In the genomic region with DNA sequence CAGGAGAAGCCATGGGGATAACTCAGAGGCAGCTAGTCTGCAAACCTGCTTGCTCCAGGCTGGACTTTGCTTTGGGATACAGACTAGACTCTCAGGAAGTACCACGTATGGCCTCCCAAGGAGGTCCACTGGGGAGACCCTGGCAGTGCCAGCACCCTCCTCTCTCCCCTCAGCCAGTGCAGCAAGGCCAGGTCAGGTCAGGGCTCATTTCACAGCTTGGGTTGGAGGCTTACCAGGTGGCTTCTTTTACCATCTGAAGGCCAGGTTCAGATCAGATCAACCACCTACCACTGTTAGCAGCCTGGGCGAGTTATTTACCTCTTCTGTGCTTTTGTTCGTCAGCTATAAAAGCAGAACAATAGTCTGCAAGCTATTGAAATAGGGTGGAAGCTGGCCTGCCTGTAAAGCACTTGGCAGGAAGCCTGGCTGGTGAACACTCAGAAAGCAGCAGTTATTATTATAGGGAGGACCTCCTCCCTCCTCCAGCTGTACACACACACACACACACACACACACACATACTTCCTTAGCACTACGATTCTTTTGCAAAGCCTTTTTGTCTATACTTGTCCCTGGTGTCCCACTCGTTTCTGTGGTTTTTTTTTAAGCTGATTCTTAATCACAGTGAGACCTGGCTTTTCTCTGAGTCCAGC, we compare ENCODE assay signal across 8 mouse cellular contexts. TPM values are rescaled to one million over a fixed set of nuclear protein-coding genes. Genes with fewer than 3 reads are reported as not detected.
DNase-seq lines count a peak whose midpoint lies in the region; ATAC-seq and TF ChIP-seq lines count a peak whose summit lies in the region.

No protein-coding gene starts in this region.

- no peaks in the 10 kb centered on the region for H3K27me3 ChIP-seq in limb, embryonic 12.5 days
- no peaks in the 10 kb centered on the region for H3K27me3 ChIP-seq in limb, embryonic 10.5 days (ENCODE audit: low read depth, poor library complexity, severe bottlenecking)
- H3K27me3 ChIP-seq in forebrain, postnatal 0 days (ENCODE audit: insufficient read depth, low read length) = no peaks in the 10 kb centered on the region
- H3K27me3 ChIP-seq in hindbrain, embryonic 12.5 days = no peaks in the 10 kb centered on the region
- no peaks in the 10 kb centered on the region for H3K27me3 ChIP-seq in lung, embryonic 15.5 days
- no peaks in the 10 kb centered on the region for H3K27me3 ChIP-seq in stomach, embryonic 15.5 days (replicated peaks)

- H3K36me3 ChIP-seq in limb, embryonic 12.5 days = peaks cover 8% of the 10 kb centered on the region
- peaks cover 15% of the 10 kb centered on the region; the same call in 1 of the 2 replicates for H3K36me3 ChIP-seq in limb, embryonic 10.5 days
- H3K36me3 ChIP-seq in forebrain, postnatal 0 days (ENCODE audit: insufficient read depth) = 0 out of 2 replicates have a peak, but pooled peaks cover 4% of the 10 kb centered on the region
- H3K36me3 ChIP-seq in hindbrain, embryonic 12.5 days = no peaks in the 10 kb centered on the region
- H3K36me3 ChIP-seq in lung, embryonic 15.5 days = no peaks in the 10 kb centered on the region
- H3K36me3 ChIP-seq in stomach, embryonic 15.5 days = 0 out of 2 replicates have a peak, but pooled peaks cover 12% of the 10 kb centered on the region

- no peak for TF ChIP-seq CTCF in forebrain, postnatal 0 days (IDR thresholded peaks at IDR 0.05; ENCODE audit: low read depth)

- WGBS in limb, embryonic 12.5 days = 67% methylated on average over 5 of the region's 5 CpGs
- 68% methylated on average over 5 of the region's 5 CpGs for WGBS in limb, embryonic 10.5 days
- 5% methylated on average over 5 of the region's 5 CpGs for WGBS in forebrain, postnatal 0 days
- WGBS in hindbrain, embryonic 12.5 days = 31% methylated on average over 5 of the region's 5 CpGs
- 30% methylated on average over 5 of the region's 5 CpGs for WGBS in lung, embryonic 15.5 days
- WGBS in stomach, embryonic 15.5 days = 27% methylated on average over 5 of the region's 5 CpGs

- H3K4me3 ChIP-seq in limb, embryonic 12.5 days (replicated peaks) = no peak overlapping the region
- no peak overlapping the region for H3K4me3 ChIP-seq in limb, embryonic 10.5 days
- no peak overlapping the region for H3K4me3 ChIP-seq in forebrain, postnatal 0 days (ENCODE audit: low read depth, low read length)
- no peak overlapping the region for H3K4me3 ChIP-seq in hindbrain, embryonic 12.5 days
- no peak overlapping the region for H3K4me3 ChIP-seq in lung, embryonic 15.5 days
- no peak overlapping the region for H3K4me3 ChIP-seq in stomach, embryonic 15.5 days (replicated peaks)

- H3K9me3 ChIP-seq in limb, embryonic 12.5 days = no peaks in the 10 kb centered on the region
- H3K9me3 ChIP-seq in limb, embryonic 10.5 days (replicated peaks) = no peaks in the 10 kb centered on the region
- H3K9me3 ChIP-seq in forebrain, postnatal 0 days (ENCODE audit: low read length) = no peaks in the 10 kb centered on the region
- H3K9me3 ChIP-seq in hindbrain, embryonic 12.5 days (replicated peaks) = no peaks in the 10 kb centered on the region
- no peaks in the 10 kb centered on the region for H3K9me3 ChIP-seq in lung, embryonic 15.5 days
- H3K9me3 ChIP-seq in stomach, embryonic 15.5 days = no peaks in the 10 kb centered on the region

- ATAC-seq in limb, embryonic 12.5 days (ENCODE audit: insufficient number of reproducible peaks, insufficient read depth, low FRiP score, low TSS enrichment, low read depth) = no peak
- peak; percentile 69 for ATAC-seq in forebrain, postnatal 0 days
- ATAC-seq in hindbrain, embryonic 12.5 days (ENCODE audit: low FRiP score) = no peak
- peak; percentile 62; the same call in 1 of the 2 replicates for ATAC-seq in lung, embryonic 15.5 days (ENCODE audit: borderline replicate concordance, extremely low read depth, low FRiP score, low TSS enrichment)
- ATAC-seq in stomach, embryonic 15.5 days (ENCODE audit: insufficient read depth, low FRiP score, low read depth) = peak; percentile 57; the same call in 1 of the 2 replicates
- ATAC-seq in monocyte, adult 5-6 weeks (replicated peaks; ENCODE audit: insufficient number of reproducible peaks, low FRiP score, low TSS enrichment, poor library complexity, severe bottlenecking) = no peak

- H3K9ac ChIP-seq in limb, embryonic 12.5 days (replicated peaks) = no peak overlapping the region
- no peak overlapping the region for H3K9ac ChIP-seq in forebrain, postnatal 0 days
- no peak overlapping the region for H3K9ac ChIP-seq in hindbrain, embryonic 12.5 days
- no peak overlapping the region for H3K9ac ChIP-seq in lung, embryonic 15.5 days
- H3K9ac ChIP-seq in stomach, embryonic 15.5 days = no peak overlapping the region

- no peak overlapping the region for H3K4me2 ChIP-seq in limb, embryonic 12.5 days
- H3K4me2 ChIP-seq in forebrain, postnatal 0 days (ENCODE audit: low read depth) = no peak overlapping the region
- no peak overlapping the region for H3K4me2 ChIP-seq in hindbrain, embryonic 12.5 days (replicated peaks)
- H3K4me2 ChIP-seq in lung, embryonic 15.5 days = no peak overlapping the region
- no peak overlapping the region for H3K4me2 ChIP-seq in stomach, embryonic 15.5 days

- DNase-seq in limb, embryonic 10.5 days (ENCODE audit: low spot score) = no peak
- DNase-seq in forebrain, postnatal 0 days = peak; percentile 66
- DNase-seq in spleen, postnatal 4 days (ENCODE audit: low spot score in 2 of 2) = no peak

- H3K27ac ChIP-seq in limb, embryonic 12.5 days = peak overlapping the region; percentile 46; the same call in 1 of the 2 replicates
- H3K27ac ChIP-seq in limb, embryonic 10.5 days = no peak overlapping the region
- peak overlapping the region; percentile 74 for H3K27ac ChIP-seq in forebrain, postnatal 0 days (ENCODE audit: low read depth, low read length)
- H3K27ac ChIP-seq in hindbrain, embryonic 12.5 days = peak overlapping the region; percentile 60
- peak overlapping the region; percentile 78 for H3K27ac ChIP-seq in lung, embryonic 15.5 days
- peak overlapping the region; percentile 86 for H3K27ac ChIP-seq in stomach, embryonic 15.5 days

- H3K4me1 ChIP-seq in limb, embryonic 12.5 days (replicated peaks) = peaks cover 15% of the 10 kb centered on the region
- peaks cover 26% of the 10 kb centered on the region for H3K4me1 ChIP-seq in limb, embryonic 10.5 days
- H3K4me1 ChIP-seq in forebrain, postnatal 0 days (ENCODE audit: insufficient read depth) = peaks cover 2% of the 10 kb centered on the region; the same call in 1 of the 2 replicates
- peaks cover 34% of the 10 kb centered on the region for H3K4me1 ChIP-seq in hindbrain, embryonic 12.5 days
- peaks cover 16% of the 10 kb centered on the region; the same call in 1 of the 2 replicates for H3K4me1 ChIP-seq in lung, embryonic 15.5 days
- H3K4me1 ChIP-seq in stomach, embryonic 15.5 days = peaks cover 4% of the 10 kb centered on the region; the same call in 1 of the 2 replicates

RNA-seq across cellular contexts. Expression of a gene that starts 6.8 kb away (rescaled TPM):
- 45.1 and 46.9 TPM in 2 replicates for polyA plus RNA-seq in limb, embryonic 12.5 days (2016; fragmentation: Nextera tagmentation; extraction: Ambion mirVana)
- polyA plus RNA-seq in limb, embryonic 10.5 days (2016; fragmentation: Nextera tagmentation; extraction: Ambion mirVana) = 52.6 and 58.1 TPM in 2 replicates
- 20.3 and 22.2 TPM in 2 replicates for total RNA-seq in forebrain, postnatal 0 days (2014; rRNA removed)
- polyA plus RNA-seq in forebrain, postnatal 0 days (2015; fragmentation: Nextera tagmentation; extraction: Ambion mirVana) = 31.8 and 32.1 TPM in 2 replicates
- polyA plus RNA-seq in hindbrain, embryonic 12.5 days (2016; fragmentation: Nextera tagmentation; extraction: Ambion mirVana) = 40.1 and 44.6 TPM in 2 replicates
- polyA plus RNA-seq in lung, embryonic 15.5 days (2015; fragmentation: Nextera tagmentation; extraction: Ambion mirVana) = 45.9 and 47.6 TPM in 2 replicates
- polyA plus RNA-seq in stomach, embryonic 15.5 days (2015; fragmentation: Nextera tagmentation; extraction: Ambion mirVana) = 57.5 and 66.0 TPM in 2 replicates
- 11.1 to 17.7 TPM (median 12.7 TPM) in 3 replicates for total RNA-seq in monocyte, adult 5-6 weeks (2017)

RNA-seq across cellular contexts. Expression of a gene that starts 12.0 kb away (rescaled TPM):
- polyA plus RNA-seq in limb, embryonic 12.5 days (2016; fragmentation: Nextera tagmentation; extraction: Ambion mirVana) = 18.0 and 19.8 TPM in 2 replicates
- polyA plus RNA-seq in limb, embryonic 10.5 days (2016; fragmentation: Nextera tagmentation; extraction: Ambion mirVana) = 10.7 and 16.0 TPM in 2 replicates
- 18.5 and 27.4 TPM in 2 replicates for total RNA-seq in forebrain, postnatal 0 days (2014; rRNA removed)
- 15.0 and 21.2 TPM in 2 replicates for polyA plus RNA-seq in forebrain, postnatal 0 days (2015; fragmentation: Nextera tagmentation; extraction: Ambion mirVana)
- 22.7 and 30.2 TPM in 2 replicates for polyA plus RNA-seq in hindbrain, embryonic 12.5 days (2016; fragmentation: Nextera tagmentation; extraction: Ambion mirVana)
- polyA plus RNA-seq in lung, embryonic 15.5 days (2015; fragmentation: Nextera tagmentation; extraction: Ambion mirVana) = 11.7 and 15.9 TPM in 2 replicates
- 10.5 and 12.6 TPM in 2 replicates for polyA plus RNA-seq in stomach, embryonic 15.5 days (2015; fragmentation: Nextera tagmentation; extraction: Ambion mirVana)
- not detected in 3 replicates for total RNA-seq in monocyte, adult 5-6 weeks (2017)

RNA-seq across cellular contexts. Expression of a gene that starts 23.3 kb away (rescaled TPM):
- 158 and 162 TPM in 2 replicates for polyA plus RNA-seq in limb, embryonic 12.5 days (2016; fragmentation: Nextera tagmentation; extraction: Ambion mirVana)
- polyA plus RNA-seq in limb, embryonic 10.5 days (2016; fragmentation: Nextera tagmentation; extraction: Ambion mirVana) = 135 and 142 TPM in 2 replicates
- 28.2 and 49.4 TPM in 2 replicates for total RNA-seq in forebrain, postnatal 0 days (2014; rRNA removed)
- polyA plus RNA-seq in forebrain, postnatal 0 days (2015; fragmentation: Nextera tagmentation; extraction: Ambion mirVana) = 81.3 and 99.7 TPM in 2 replicates
- polyA plus RNA-seq in hindbrain, embryonic 12.5 days (2016; fragmentation: Nextera tagmentation; extraction: Ambion mirVana) = 139 and 147 TPM in 2 replicates
- 117 and 119 TPM in 2 replicates for polyA plus RNA-seq in lung, embryonic 15.5 days (2015; fragmentation: Nextera tagmentation; extraction: Ambion mirVana)
- polyA plus RNA-seq in stomach, embryonic 15.5 days (2015; fragmentation: Nextera tagmentation; extraction: Ambion mirVana) = 95.1 and 97.8 TPM in 2 replicates
- total RNA-seq in monocyte, adult 5-6 weeks (2017) = 49.3 to 72.8 TPM (median 58.3 TPM) in 3 replicates

Comparison
In these comparisons a context has a peak if more than half of its experiments do, and no peak if none do; other contexts are left out.
1. ATAC-seq: peak in forebrain, postnatal 0 days (single experiment), lung, embryonic 15.5 days (single experiment) and stomach, embryonic 15.5 days (single experiment); none in limb, embryonic 12.5 days (single experiment), hindbrain, embryonic 12.5 days (single experiment) and monocyte, adult 5-6 weeks (single experiment).